Mouse (Mus musculus): Measurements from ENCODE around the gene Gm28539. TPM values are rescaled to one million over a fixed set of nuclear protein-coding genes. Genes with fewer than 3 reads are reported as not detected.
"Not testable (repeated sequence)": the region's sequence is repeated elsewhere in the genome, so short reads cannot be mapped to it uniquely, and the experiment has no call there.

Gene Gm28539
- polyA plus RNA-seq, 1 experiment = 1.4 TPM

DNA sequence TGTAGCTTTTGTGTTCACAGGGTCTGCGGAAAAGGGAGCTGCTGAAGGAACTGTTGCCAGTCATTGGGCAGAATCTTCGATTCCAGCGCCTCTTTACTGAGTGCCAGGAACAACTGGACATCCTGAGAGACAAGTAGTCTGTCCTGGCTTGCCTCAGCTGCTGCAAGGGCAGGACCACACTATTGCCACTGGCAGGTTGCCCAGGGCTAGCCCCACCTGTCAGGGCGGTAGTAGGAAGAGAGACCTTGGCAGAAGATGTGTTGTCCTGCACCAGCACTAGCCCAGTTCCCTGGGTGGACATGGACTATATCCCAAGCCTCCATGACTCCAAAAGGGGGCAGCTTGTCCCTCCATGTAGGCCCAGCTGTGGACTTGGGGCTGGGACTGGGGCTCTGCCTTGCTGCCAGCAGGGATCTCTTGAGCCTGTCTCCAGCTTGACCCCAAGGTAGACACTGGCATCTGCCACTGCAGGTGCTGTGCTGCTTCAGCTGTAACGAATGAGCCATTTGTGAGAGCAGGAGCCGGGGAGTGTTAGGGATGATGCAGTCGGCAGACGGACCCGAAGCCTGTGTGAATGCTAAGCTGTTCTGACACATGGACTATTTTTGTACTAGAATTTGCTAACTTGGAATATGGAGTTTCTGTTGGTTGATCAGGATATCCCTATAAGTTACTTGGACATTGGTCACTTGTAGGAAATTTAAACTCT, 133.2 kb downstream of the Gm28539 start:
- TF ChIP-seq POLR2A (IDR thresholded peaks at IDR 0.05; ENCODE audit: borderline replicate concordance, extremely low read depth, insufficient read depth, insufficient read length, poor library complexity, severe bottlenecking) = no peak
- TF ChIP-seq CTCF (IDR thresholded peaks at IDR 0.05; ENCODE audit: borderline replicate concordance, extremely low read depth, insufficient read depth, insufficient read length) = no peak
- DNase-seq (ENCODE audit: low read depth) = no peak

DNA sequence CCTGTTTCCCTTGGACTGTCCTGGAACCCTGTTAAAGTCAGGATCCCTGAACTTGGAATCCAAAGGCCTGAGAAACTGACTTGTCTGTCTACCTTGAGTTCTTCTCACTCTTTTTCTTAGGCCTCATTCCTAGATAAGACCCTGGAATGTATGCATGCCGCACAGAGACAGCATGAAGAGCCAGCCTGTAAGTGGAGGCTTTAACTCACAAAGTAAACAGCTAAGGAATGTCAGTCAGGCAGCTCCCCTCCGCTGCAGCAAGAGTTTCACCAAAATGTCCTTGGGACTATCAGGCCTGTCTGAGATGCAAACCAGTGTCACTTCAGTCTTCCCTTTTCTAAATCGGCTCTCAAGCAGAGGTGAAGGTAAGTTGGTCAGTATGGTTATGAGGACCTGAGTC, 134.5 kb downstream of the Gm28539 start:
- no peak for TF ChIP-seq POLR2A (IDR thresholded peaks at IDR 0.05; ENCODE audit: borderline replicate concordance, extremely low read depth, insufficient read depth, insufficient read length, poor library complexity, severe bottlenecking)
- no peak for TF ChIP-seq CTCF (IDR thresholded peaks at IDR 0.05; ENCODE audit: borderline replicate concordance, extremely low read depth, insufficient read depth, insufficient read length)
- DNase-seq (ENCODE audit: low read depth) = no peak

DNA sequence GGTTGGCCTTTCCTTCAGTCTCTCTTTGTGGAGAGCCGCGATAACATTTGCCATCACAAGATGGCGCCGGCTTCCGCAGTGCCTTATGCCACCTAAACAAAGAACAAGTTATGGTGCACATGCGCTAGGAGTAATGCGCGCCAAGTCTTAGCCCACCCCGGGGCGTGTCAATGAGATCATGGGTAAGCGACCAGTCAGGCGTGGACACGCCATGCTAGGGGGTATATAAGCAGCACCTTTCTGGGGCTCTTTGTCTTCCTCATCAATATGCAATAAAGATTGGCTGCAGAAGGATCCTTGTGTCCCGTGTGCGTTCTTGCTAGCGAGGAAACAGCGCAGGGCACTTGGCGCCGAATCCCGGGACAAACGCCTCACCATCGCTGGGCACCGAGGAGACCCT, 139.3 kb downstream of the Gm28539 start:
- not testable (repeated sequence) for DNase-seq (ENCODE audit: low read depth)

DNA sequence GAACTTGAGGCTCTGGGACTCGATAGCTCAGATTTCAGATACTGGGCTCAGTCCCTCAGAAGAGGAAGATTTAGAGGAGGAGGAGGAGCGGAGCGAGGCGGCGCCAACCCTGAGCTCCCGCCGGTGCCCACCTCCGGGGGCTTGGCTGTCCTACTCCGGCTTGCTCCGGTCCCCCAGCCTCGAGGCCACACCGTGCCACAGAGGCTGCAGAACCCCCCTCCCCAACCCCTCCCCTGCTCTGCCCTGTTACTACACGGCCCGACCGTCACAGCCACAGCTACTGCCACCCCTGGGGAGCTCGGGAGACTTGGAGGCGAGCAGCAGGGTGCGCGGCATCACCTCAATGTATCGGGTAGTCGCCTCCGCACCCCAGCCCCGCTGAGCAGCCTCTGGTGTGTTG, 139.9 kb downstream of the Gm28539 start:
- TF ChIP-seq CTCF (IDR thresholded peaks at IDR 0.05; ENCODE audit: borderline replicate concordance, extremely low read depth, insufficient read depth, insufficient read length) (no peak), POLR2A (IDR thresholded peaks at IDR 0.05; ENCODE audit: borderline replicate concordance, extremely low read depth, insufficient read depth, insufficient read length, poor library complexity, severe bottlenecking) (no peak)

DNA sequence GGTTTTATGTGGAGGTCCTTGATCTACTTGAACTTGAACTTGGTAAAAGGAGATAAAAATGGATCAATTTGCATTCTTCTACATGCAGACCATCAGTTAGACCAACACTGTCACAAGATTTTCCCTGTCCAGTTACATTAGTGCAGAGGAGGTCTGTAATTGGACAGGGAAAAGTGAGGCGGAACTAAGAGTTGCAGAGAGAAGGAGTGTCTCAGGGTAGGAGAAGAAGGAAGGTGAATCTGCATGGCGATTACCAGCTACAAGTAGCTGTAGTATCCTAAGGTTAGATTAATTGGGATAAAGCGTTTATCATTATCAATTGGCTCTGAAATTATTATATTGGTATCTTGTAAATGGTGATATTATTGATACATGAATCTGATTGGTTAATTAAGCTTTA, 150.0 kb downstream of the Gm28539 start:
- DNase-seq (ENCODE audit: low read depth) = no peak
- TF ChIP-seq CTCF (IDR thresholded peaks at IDR 0.05; ENCODE audit: borderline replicate concordance, extremely low read depth, insufficient read depth, insufficient read length) = no peak
- no peak for TF ChIP-seq POLR2A (IDR thresholded peaks at IDR 0.05; ENCODE audit: borderline replicate concordance, extremely low read depth, insufficient read depth, insufficient read length, poor library complexity, severe bottlenecking)

More for the DNA sequence above, 139.9 kb downstream of the Gm28539 start:
- DNase-seq (ENCODE audit: low read depth) = no peak

DNA sequence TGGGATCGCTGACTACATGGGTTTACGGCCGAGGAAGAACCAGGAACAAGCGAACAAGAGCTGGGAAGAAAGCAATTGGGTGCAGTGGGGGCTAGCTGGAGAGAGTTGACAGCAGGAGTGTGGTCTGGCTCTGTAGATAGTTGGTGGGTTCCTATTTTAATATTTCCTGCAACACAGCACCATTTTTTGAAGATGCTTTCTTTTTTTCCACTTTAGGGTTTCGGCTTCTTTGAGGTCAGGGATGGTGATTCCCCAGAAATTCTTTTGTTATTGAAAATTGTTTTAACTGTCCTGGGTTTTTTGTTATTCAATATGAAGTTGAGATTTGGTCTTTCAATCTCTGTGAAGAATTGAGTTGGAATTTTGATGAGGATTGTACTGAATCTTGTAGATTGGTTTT, 150.5 kb downstream of the Gm28539 start:
- DNase-seq (ENCODE audit: low read depth) = no peak
- TF ChIP-seq CTCF (IDR thresholded peaks at IDR 0.05; ENCODE audit: borderline replicate concordance, extremely low read depth, insufficient read depth, insufficient read length) (no peak), POLR2A (IDR thresholded peaks at IDR 0.05; ENCODE audit: borderline replicate concordance, extremely low read depth, insufficient read depth, insufficient read length, poor library complexity, severe bottlenecking) (no peak)

DNA sequence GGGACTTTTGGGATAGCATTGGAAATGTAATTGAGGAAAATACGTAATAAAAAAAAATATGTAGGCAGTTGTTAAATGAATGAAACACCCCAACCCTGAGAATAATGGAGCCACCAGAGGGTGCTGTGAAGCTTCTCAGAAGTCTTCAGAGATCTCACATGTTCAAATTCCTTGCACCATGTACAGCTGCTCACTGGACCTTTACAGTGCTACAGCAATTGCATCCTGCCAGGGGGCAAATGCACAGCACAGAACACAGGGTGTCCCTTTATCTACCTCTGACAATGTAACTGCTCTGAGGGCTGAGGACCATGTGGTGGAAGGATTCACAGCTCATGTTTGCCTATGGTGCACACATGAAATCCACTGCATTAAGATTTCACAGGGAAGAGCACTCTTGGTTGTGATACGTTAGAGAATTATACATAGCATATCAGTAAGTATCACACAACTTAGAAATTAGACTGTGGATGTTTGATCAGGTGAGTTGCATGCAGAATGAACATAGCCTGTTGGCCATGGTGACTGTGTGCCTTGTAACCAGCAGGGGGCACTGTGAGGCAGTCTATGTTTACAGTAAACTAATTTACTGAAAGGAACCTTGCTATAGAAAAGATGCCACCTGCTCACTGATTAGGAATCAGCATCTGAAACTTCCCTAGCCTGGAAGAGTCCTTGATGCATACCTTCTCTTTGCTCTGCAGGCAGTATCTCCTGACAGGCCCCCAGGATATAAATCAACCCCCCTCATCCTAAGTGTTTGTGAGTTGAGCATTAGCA, 166.4 kb downstream of the Gm28539 start:
- DNase-seq (ENCODE audit: low read depth) = peak; percentile 0
- TF ChIP-seq CTCF (IDR thresholded peaks at IDR 0.05; ENCODE audit: borderline replicate concordance, extremely low read depth, insufficient read depth, insufficient read length) = peak; percentile 49; the same call in 1 of the 2 replicates

DNA sequence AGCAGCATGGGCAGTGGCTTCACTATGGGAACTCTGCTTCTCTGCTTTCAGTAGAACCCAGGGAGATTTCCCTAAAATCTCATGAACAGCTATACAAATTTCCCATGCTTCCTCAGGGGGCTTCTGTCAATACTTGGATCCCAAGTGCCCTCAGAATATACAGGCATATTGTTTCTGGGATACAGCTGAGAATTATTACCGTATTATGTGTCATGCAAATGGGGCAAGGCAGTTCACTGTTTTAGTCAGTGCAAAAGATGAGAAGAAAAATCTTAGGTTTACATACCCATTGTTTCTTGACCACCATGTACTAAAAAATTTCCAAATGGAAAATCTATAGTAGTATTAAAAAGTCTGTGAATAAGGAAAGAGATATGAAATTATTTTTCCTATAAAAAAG, 167.4 kb downstream of the Gm28539 start:
- DNase-seq (ENCODE audit: low read depth) = no peak
- TF ChIP-seq POLR2A (IDR thresholded peaks at IDR 0.05; ENCODE audit: borderline replicate concordance, extremely low read depth, insufficient read depth, insufficient read length, poor library complexity, severe bottlenecking) (no peak), CTCF (IDR thresholded peaks at IDR 0.05; ENCODE audit: borderline replicate concordance, extremely low read depth, insufficient read depth, insufficient read length) (no peak)

DNA sequence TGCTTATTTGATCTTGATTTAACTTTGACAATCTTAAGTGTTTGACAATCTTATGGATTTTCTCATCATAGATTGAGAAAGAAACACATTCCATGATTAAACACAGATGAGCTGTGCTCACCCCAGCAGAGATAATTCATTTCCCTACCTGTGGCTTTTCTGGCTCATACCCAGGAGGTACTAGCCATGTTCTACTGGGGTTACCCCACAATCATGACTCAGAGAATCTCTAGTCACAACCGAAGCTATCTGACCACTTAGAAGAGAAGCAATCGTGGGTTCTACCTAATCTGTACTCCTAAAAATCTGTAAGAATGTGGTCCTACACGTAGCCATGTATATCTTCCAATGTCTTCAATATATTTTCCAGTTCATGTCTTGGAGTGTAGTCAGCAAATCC, 168.9 kb downstream of the Gm28539 start:
- TF ChIP-seq CTCF (IDR thresholded peaks at IDR 0.05; ENCODE audit: borderline replicate concordance, extremely low read depth, insufficient read depth, insufficient read length) = no peak
- TF ChIP-seq POLR2A (IDR thresholded peaks at IDR 0.05; ENCODE audit: borderline replicate concordance, extremely low read depth, insufficient read depth, insufficient read length, poor library complexity, severe bottlenecking) = no peak
- no peak for DNase-seq (ENCODE audit: low read depth)

Other genes starting within 250 kb of the Gm28539 start
- 1.3 and 1.9 TPM in 2 replicates for gene Tbx1, start 245.9 kb upstream of the Gm28539 start, polyA plus RNA-seq (2012; rRNA removed)
- 19.9 and 22.5 TPM in 2 replicates for gene Gp1bb, start 214.2 kb upstream of the Gm28539 start, polyA plus RNA-seq (2012; rRNA removed)
- gene Gm49601, start 210.2 kb upstream of the Gm28539 start, polyA plus RNA-seq (2012; rRNA removed) = 89.4 and 112 TPM in 2 replicates
- 266 and 348 TPM in 2 replicates for gene Sept5, start 206.6 kb upstream of the Gm28539 start, polyA plus RNA-seq (2012; rRNA removed)
- 115 and 122 TPM in 2 replicates for gene Cldn5, start 59.7 kb upstream of the Gm28539 start, polyA plus RNA-seq (2012; rRNA removed)
- 64.1 and 68.2 TPM in 2 replicates for gene Ufd1, start 24.8 kb upstream of the Gm28539 start, polyA plus RNA-seq (2012; rRNA removed)
- gene Cdc45, start 24.6 kb upstream of the Gm28539 start, polyA plus RNA-seq (2012; rRNA removed) = 17.7 and 34.0 TPM in 2 replicates
- 35.8 and 39.8 TPM in 2 replicates for gene 2510002D24Rik, start within 50 bp of the Gm28539 start, polyA plus RNA-seq (2012; rRNA removed)
- 17.1 and 21.4 TPM in 2 replicates for gene Mrpl40, start 40.3 kb downstream of the Gm28539 start, polyA plus RNA-seq (2012; rRNA removed)
- gene Hira, start 40.5 kb downstream of the Gm28539 start, polyA plus RNA-seq (2012; rRNA removed) = 119 and 120 TPM in 2 replicates